Mouse (Mus musculus): Measurements from ENCODE around the gene Arid3a.

The Arid3a gene

DNA sequence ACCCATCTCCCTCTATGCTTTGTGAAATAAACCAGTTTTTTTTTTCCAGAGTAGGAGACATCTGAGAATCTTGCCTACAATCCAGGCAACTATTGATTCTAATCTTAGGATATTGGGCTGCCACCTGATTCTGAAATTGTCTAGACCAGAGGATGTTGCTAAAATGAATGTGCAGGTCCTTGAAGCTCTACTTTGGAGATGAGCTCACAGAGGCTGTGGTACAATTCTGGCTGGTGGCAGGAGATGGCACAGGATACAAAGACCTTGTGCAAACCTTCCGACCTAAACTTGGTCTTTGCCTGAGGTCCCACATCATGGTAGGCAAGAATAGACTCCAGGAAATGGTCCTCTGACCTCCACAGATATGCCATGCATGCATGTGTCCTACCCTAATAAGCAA, 68.8 kb downstream of the Arid3a start:
- DNase-seq (ENCODE audit: low read depth, low spot score) = no peak

GRCm38 (mm10) chr10:79996272-79997033, 69.6 kb downstream of the Arid3a start, which contains the start of gene Abca7:
Gene Abca7, plus strand, starts transcription at chr10:79996494.
- peak; percentile 94 for DNase-seq (ENCODE audit: low read depth, low spot score)

GRCm38 (mm10) chr10:79997034-79997760, 70.4 kb downstream of the Arid3a start:
- DNase-seq (ENCODE audit: low read depth, low spot score) = peak; percentile 82

GRCm38 (mm10) chr10:79997819-79998218, 71.0 kb downstream of the Arid3a start:
- no peak for DNase-seq (ENCODE audit: low read depth, low spot score)

DNA sequence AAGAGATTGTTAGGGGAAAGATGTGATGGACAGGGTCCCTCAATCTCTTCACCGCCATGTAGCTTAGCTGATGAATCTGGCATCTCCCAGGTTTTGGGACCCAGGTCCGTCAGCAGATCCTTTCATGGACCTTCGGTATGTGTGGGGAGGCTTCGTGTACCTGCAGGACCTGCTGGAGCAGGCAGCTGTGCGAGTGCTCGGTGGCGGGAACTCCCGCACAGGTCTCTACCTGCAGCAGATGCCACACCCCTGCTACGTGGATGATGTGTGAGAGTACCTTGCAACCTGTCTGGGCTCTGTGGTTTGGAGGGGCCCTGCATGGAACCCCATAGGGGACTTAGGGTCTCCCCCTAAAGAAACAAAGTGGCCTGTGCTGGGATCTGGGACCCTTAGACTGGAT, 75.1 kb downstream of the Arid3a start:
- no peak for DNase-seq (ENCODE audit: low read depth, low spot score)

DNA sequence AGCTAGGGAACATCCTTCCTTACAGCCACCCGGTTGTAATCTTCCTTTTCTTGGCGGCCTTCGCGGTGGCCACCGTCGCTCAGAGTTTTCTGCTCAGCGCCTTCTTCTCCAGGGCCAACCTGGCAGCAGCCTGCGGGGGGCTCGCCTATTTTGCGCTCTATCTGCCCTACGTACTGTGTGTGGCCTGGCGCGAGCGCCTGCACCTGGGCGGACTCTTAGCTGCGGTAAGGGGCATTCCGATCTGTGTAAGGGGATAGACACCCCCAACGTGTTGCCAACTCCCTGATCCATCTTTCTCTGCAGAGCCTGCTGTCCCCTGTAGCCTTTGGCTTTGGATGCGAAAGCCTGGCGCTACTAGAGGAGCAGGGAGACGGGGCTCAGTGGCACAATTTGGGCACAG, 76.0 kb downstream of the Arid3a start:
- DNase-seq (ENCODE audit: low read depth, low spot score) = no peak

DNA sequence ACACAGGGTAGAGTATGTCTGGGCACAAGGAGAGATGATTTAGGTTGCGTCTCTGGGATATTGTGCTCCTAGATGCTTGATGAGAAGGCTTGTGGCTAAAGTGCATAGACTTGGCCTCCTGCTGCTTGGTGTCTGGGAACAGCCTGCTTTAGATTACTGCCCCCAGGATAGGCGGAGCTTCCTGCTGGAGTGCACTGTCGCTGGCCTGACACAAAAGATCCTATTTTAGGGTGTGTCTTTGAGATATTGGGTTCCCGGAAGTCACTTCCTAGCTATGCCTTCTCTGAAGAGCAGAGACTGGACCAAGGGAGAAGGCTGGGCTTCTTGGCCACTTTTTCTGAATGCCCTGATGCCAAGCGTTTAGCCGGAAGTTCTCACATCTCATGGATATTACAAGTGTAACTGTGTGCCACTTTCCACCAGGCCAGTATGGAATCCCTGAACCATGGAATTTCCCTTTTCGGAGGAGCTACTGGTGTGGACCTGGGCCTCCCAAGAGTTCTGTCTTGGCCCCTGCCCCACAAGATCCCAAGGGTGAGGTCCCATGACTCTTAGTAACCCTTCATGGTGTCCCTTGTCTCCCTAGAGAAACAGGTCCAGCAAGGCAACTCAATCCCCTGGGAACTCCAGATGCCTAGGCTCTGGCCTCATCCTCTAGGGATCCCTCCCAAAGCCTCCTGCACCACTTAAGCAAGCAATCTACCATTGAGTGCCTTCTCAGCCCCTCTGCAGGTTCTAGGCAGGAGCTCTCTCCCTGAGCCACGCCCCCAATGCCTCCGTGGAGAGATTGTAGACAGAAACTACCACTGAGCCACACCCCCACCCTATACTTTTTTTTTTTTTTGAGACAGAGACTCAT, 76.8 kb downstream of the Arid3a start:
- no peak for DNase-seq (ENCODE audit: low read depth, low spot score)

DNA sequence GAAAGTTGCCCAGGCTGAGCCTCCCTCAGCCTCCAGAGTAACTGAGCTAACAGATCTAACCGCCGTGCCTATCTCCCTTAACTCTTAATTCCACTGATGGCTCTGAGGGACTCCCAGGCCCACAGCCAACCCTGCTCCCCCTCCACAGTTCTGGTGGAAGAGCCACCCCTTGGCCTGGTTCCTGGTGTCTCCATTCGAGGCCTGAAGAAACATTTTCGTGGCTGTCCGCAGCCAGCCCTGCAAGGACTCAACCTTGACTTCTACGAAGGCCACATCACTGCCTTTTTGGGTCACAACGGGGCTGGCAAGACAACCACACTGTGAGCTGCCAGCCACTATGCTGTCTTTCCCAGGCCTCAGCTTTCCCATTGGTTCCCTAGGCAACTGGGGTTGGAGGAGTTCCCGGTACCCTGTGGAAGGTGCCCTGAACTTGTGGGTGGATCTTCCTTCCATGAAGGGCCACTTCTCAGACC, 77.4 kb downstream of the Arid3a start:
- no peak for DNase-seq (ENCODE audit: low read depth, low spot score)
